Mouse (Mus musculus): ENCODE results near the gene Ate1. TPM values are rescaled to one million over a fixed set of nuclear protein-coding genes. Genes with fewer than 3 reads are reported as not detected.

Gene Ate1
- total RNA-seq, 1 experiment, result 25.7 TPM

DNA sequence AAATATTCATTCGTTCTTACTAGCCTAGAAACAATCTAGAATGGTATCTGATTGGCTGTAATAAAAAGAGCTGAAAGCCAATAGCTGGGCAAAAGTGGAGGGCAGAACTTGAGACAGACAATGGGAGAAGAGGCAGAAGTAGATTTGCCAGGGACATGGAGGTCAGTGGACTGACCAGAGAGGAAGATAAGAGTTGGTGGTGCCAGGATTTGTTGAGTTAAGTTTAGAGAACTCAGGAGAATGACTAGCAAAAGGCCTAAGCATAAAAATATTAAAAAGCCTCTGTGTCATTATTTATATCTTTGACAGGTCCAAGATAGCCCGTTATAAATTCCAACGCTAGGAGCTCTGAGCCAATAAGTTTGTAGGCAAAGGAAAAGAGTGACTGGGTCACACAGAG is 65.9 kb downstream of the Ate1 start:
- no peak overlapping the region for H3K9ac ChIP-seq (ENCODE audit: insufficient read depth, low read depth, low read length, poor library complexity, severe bottlenecking)
- no peaks in the 10 kb centered on the region for H3K9me3 ChIP-seq (ENCODE audit: control insufficient read depth, insufficient read depth, low read depth, low read length)
- in situ Hi-C loops (cut with MboI; ENCODE audit: low sequenced_read_pairs in 2 of 2, unreplicated experiment in 2 of 2), result no loop called here
- no peak overlapping the region for H3K27ac ChIP-seq (ENCODE audit: insufficient read depth, low read depth, low read length, poor library complexity, severe bottlenecking)
- no peaks in the 10 kb centered on the region for H3K4me1 ChIP-seq (ENCODE audit: control insufficient read depth in 2 of 2, insufficient read depth in 2 of 2, low read length in 2 of 2, poor library complexity in 1 of 2)
- no peak for TF ChIP-seq HCFC1 (IDR thresholded peaks at IDR 0.05; ENCODE audit: borderline replicate concordance, insufficient read depth, low read length)
- no peak for TF ChIP-seq MAFK (IDR thresholded peaks at IDR 0.05; ENCODE audit: insufficient read depth, low read depth, low read length)
- TF ChIP-seq CHD2 (IDR thresholded peaks at IDR 0.05; ENCODE audit: low read depth, low read length), result no peak
- TF ChIP-seq ZNF384 (IDR thresholded peaks at IDR 0.05; ENCODE audit: low read depth, low read length), result no peak
- no peak for TF ChIP-seq ZC3H11A (IDR thresholded peaks at IDR 0.05; ENCODE audit: borderline replicate concordance, low read depth, low read length)
- peaks cover 11% of the 10 kb centered on the region; the same call in 1 of the 2 replicates for H3K36me3 ChIP-seq (ENCODE audit: control insufficient read depth, insufficient read depth, low read length, poor library complexity, severe bottlenecking)
- no peak overlapping the region for H3K4me3 ChIP-seq (ENCODE audit: insufficient read depth in 1 of 2, low read depth in 1 of 2, low read length in 2 of 2, poor library complexity in 1 of 2, severe bottlenecking in 1 of 2)
- DNase-seq (ENCODE audit: low read depth, low spot score), result no peak

DNA sequence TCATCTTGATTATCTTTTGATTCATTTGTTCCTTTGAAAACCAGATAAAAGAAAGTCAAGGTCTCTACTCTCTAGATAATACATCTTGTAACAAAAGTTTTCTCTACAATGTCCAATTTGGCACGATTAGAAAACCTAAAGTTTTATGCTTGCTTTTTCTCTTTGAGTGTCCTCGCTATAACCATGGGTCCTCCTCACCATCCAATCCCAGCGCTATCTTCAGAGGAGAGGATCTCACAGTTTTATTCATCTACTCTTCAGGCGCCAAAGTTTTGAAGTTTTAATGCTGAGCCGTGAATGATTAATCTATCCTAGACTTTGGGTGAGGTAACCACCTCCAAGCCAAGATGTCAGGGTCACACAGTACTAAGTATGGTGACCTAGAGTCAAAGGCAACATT is 84.4 kb downstream of the Ate1 start:
- Histone ChIP-seq H3K9ac (ENCODE audit: insufficient read depth, low read depth, low read length, poor library complexity, severe bottlenecking) (no peak overlapping the region), H3K4me3 (ENCODE audit: insufficient read depth in 1 of 2, low read depth in 1 of 2, low read length in 2 of 2, poor library complexity in 1 of 2, severe bottlenecking in 1 of 2) (no peak overlapping the region), H3K36me3 (ENCODE audit: control insufficient read depth, insufficient read depth, low read length, poor library complexity, severe bottlenecking) (no peaks in the 10 kb centered on the region), H3K4me1 (ENCODE audit: control insufficient read depth in 2 of 2, insufficient read depth in 2 of 2, low read length in 2 of 2, poor library complexity in 1 of 2) (no peaks in the 10 kb centered on the region), H3K27ac (ENCODE audit: insufficient read depth, low read depth, low read length, poor library complexity, severe bottlenecking) (no peak overlapping the region), H3K9me3 (ENCODE audit: control insufficient read depth, insufficient read depth, low read depth, low read length) (no peaks in the 10 kb centered on the region)
- in situ Hi-C loops (cut with MboI; ENCODE audit: low sequenced_read_pairs in 2 of 2, unreplicated experiment in 2 of 2), result no loop called here
- TF ChIP-seq HCFC1 (IDR thresholded peaks at IDR 0.05; ENCODE audit: borderline replicate concordance, insufficient read depth, low read length), result no peak
- no peak for TF ChIP-seq ZNF384 (IDR thresholded peaks at IDR 0.05; ENCODE audit: low read depth, low read length)
- TF ChIP-seq CHD2 (IDR thresholded peaks at IDR 0.05; ENCODE audit: low read depth, low read length), result no peak
- no peak for TF ChIP-seq ZC3H11A (IDR thresholded peaks at IDR 0.05; ENCODE audit: borderline replicate concordance, low read depth, low read length)
- DNase-seq (ENCODE audit: low read depth, low spot score), result no peak

DNA sequence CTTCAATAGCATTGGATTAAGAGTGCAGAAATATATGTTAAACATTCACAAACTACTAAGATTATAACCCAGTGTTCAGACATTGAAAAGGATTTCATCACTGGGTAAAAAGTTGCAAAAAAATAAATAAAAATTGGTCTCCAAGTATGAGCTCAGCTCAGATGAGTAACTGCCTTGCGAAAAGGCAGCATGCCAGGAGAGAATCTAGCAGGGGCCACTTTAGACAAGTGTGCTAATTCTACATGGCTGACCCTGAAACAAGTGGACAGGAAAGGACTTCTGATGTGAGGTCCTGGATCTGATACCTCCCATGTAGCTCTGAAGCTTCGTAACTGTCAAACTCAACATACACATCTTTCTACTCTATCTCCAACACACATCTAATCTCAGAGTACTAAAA is 88.0 kb downstream of the Ate1 start:
- H3K27ac ChIP-seq (ENCODE audit: insufficient read depth, low read depth, low read length, poor library complexity, severe bottlenecking), result no peak overlapping the region
- H3K36me3 ChIP-seq (ENCODE audit: control insufficient read depth, insufficient read depth, low read length, poor library complexity, severe bottlenecking), result no peaks in the 10 kb centered on the region
- in situ Hi-C loops (cut with MboI; ENCODE audit: low sequenced_read_pairs in 2 of 2, unreplicated experiment in 2 of 2), result no loop called here
- H3K4me3 ChIP-seq (ENCODE audit: insufficient read depth in 1 of 2, low read depth in 1 of 2, low read length in 2 of 2, poor library complexity in 1 of 2, severe bottlenecking in 1 of 2), result no peak overlapping the region
- H3K4me1 ChIP-seq (ENCODE audit: control insufficient read depth in 2 of 2, insufficient read depth in 2 of 2, low read length in 2 of 2, poor library complexity in 1 of 2), result no peaks in the 10 kb centered on the region
- TF ChIP-seq MAFK (IDR thresholded peaks at IDR 0.05; ENCODE audit: insufficient read depth, low read depth, low read length) (no peak), CHD2 (IDR thresholded peaks at IDR 0.05; ENCODE audit: low read depth, low read length) (no peak), ZNF384 (IDR thresholded peaks at IDR 0.05; ENCODE audit: low read depth, low read length) (no peak)
- no peak for DNase-seq (ENCODE audit: low read depth, low spot score)
- H3K9me3 ChIP-seq (ENCODE audit: control insufficient read depth, insufficient read depth, low read depth, low read length), result no peaks in the 10 kb centered on the region
- no peak overlapping the region for H3K9ac ChIP-seq (ENCODE audit: insufficient read depth, low read depth, low read length, poor library complexity, severe bottlenecking)

DNA sequence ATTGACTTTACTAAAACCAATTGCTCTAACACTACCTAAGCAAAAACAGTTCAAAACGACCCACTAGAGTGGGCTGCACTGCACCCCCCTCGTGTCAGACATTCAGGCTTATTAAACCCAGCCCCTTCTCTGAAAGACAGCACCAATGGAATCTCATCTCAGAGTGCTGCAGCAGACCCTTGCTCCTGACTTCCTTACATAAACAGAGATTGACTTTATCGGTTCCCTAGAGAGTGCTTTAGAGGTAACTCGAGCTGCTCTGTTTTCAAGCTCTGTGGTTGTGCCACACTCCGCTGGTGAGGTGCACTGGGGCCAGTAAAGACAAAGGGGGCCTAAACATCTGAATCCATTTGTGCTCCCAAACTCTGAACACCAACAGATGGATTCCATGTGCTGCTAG is 93.6 kb downstream of the Ate1 start:
- H3K27ac ChIP-seq (ENCODE audit: insufficient read depth, low read depth, low read length, poor library complexity, severe bottlenecking), result no peak overlapping the region
- TF ChIP-seq CHD2 (IDR thresholded peaks at IDR 0.05; ENCODE audit: low read depth, low read length) (no peak), ZNF384 (IDR thresholded peaks at IDR 0.05; ENCODE audit: low read depth, low read length) (no peak), ZC3H11A (IDR thresholded peaks at IDR 0.05; ENCODE audit: borderline replicate concordance, low read depth, low read length) (no peak), MAFK (IDR thresholded peaks at IDR 0.05; ENCODE audit: insufficient read depth, low read depth, low read length) (no peak), HCFC1 (IDR thresholded peaks at IDR 0.05; ENCODE audit: borderline replicate concordance, insufficient read depth, low read length) (no peak)
- H3K9me3 ChIP-seq (ENCODE audit: control insufficient read depth, insufficient read depth, low read depth, low read length), result no peaks in the 10 kb centered on the region
- no peak overlapping the region for H3K4me3 ChIP-seq (ENCODE audit: insufficient read depth in 1 of 2, low read depth in 1 of 2, low read length in 2 of 2, poor library complexity in 1 of 2, severe bottlenecking in 1 of 2)
- no peaks in the 10 kb centered on the region for H3K36me3 ChIP-seq (ENCODE audit: control insufficient read depth, insufficient read depth, low read length, poor library complexity, severe bottlenecking)
- no peak for DNase-seq (ENCODE audit: low read depth, low spot score)
- no peaks in the 10 kb centered on the region for H3K4me1 ChIP-seq (ENCODE audit: control insufficient read depth in 2 of 2, insufficient read depth in 2 of 2, low read length in 2 of 2, poor library complexity in 1 of 2)
- in situ Hi-C loops (cut with MboI; ENCODE audit: low sequenced_read_pairs in 2 of 2, unreplicated experiment in 2 of 2), result no loop called here
- no peak overlapping the region for H3K9ac ChIP-seq (ENCODE audit: insufficient read depth, low read depth, low read length, poor library complexity, severe bottlenecking)

DNA sequence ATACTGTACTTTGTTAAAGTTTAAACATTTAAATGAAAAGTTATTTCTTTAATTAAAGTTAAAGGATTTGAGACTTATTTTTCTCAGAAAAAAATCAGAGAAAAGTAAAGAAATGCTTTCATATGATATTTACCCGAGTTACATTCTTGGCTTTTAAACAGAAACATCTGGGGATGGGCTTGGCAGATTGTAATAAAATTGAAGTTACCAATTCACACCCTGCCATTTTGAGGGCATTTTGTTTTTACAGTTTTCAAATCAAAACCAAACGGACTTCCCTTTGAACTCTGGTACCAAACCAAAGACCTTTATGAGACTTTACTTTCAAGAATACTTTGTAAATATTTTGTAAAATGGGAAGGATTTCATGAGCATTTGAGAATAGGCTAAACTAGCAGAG is 94.2 kb downstream of the Ate1 start:
- H3K9me3 ChIP-seq (ENCODE audit: control insufficient read depth, insufficient read depth, low read depth, low read length), result no peaks in the 10 kb centered on the region
- TF ChIP-seq HCFC1 (IDR thresholded peaks at IDR 0.05; ENCODE audit: borderline replicate concordance, insufficient read depth, low read length), result no peak
- no peak for TF ChIP-seq ZNF384 (IDR thresholded peaks at IDR 0.05; ENCODE audit: low read depth, low read length)
- no peak for TF ChIP-seq MAFK (IDR thresholded peaks at IDR 0.05; ENCODE audit: insufficient read depth, low read depth, low read length)
- TF ChIP-seq ZC3H11A (IDR thresholded peaks at IDR 0.05; ENCODE audit: borderline replicate concordance, low read depth, low read length), result no peak
- no peak overlapping the region for H3K9ac ChIP-seq (ENCODE audit: insufficient read depth, low read depth, low read length, poor library complexity, severe bottlenecking)
- H3K4me3 ChIP-seq (ENCODE audit: insufficient read depth in 1 of 2, low read depth in 1 of 2, low read length in 2 of 2, poor library complexity in 1 of 2, severe bottlenecking in 1 of 2), result no peak overlapping the region
- DNase-seq (ENCODE audit: low read depth, low spot score), result no peak
- H3K4me1 ChIP-seq (ENCODE audit: control insufficient read depth in 2 of 2, insufficient read depth in 2 of 2, low read length in 2 of 2, poor library complexity in 1 of 2), result no peaks in the 10 kb centered on the region
- in situ Hi-C loops (cut with MboI; ENCODE audit: low sequenced_read_pairs in 2 of 2, unreplicated experiment in 2 of 2), result no loop called here
- no peaks in the 10 kb centered on the region for H3K36me3 ChIP-seq (ENCODE audit: control insufficient read depth, insufficient read depth, low read length, poor library complexity, severe bottlenecking)
- H3K27ac ChIP-seq (ENCODE audit: insufficient read depth, low read depth, low read length, poor library complexity, severe bottlenecking), result no peak overlapping the region

Data from ES-E14 (cell line).